Mouse (Mus musculus): ENCODE measurements around the gene Atf1. TPM values are rescaled to one million over a fixed set of nuclear protein-coding genes. Genes with fewer than 3 reads are reported as not detected.
A peak's percentile ranks its signal among the peaks of the same experiment; 100 is the strongest.

Gene Atf1
- polyA plus RNA-seq, 1 experiment from 2014 or later: 54.4 TPM

DNA sequence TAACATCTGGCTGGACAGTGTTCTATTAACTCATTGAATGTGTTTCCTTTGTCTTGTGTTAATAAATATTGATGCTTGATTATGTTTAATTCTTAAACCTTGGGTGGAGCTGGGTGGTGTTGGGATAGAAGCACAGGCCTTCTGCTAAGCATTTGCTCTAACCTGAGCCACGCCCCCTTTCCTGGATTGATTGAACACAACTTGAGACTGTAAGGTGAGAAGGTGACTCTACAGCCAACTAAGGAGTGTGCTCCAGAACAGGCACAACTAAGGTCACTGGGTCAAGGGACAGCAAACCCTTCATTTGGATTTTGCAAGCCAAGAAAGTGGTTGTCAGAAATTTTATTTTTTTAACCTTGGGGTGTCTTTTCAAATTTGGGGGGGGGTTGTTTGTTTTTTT lies 8.2 kb upstream of the Atf1 start:
- Histone ChIP-seq H3K9ac (no peak overlapping the region), H3K4me2 (no peak overlapping the region), H3K9me3 (no peaks in the 10 kb centered on the region), H3K36me3 (peaks cover 22% of the 10 kb centered on the region), H3K27me3 (no peaks in the 10 kb centered on the region), H3K4me3 (no peak overlapping the region), H3K4me1 (no peaks in the 10 kb centered on the region), H3K27ac (no peak overlapping the region)
- ATAC-seq (ENCODE audit: borderline replicate concordance, extremely low read depth, low FRiP score, low TSS enrichment): no peak
- WGBS: 60% methylated on average over 1 of the region's 1 CpGs

DNA sequence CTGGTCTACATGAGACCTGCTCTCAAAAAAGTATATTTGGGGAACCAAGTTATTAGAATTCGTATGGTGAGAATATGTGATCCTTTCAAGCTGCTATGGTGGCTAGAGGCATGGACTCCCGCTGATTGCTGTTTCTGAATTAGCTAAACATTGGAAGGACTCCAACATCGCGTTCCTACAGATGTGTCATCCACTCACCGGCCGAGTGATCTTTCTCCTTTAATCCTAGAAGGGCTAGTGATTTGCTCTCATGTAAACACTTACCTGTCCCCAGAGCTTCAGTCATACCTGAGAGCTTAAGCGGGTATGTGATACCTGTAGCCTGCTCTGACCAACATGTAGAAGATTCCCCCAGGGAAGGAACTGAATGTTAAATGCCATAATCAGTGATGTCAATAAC lies 6.7 kb upstream of the Atf1 start:
- no peaks in the 10 kb centered on the region for H3K9me3 ChIP-seq
- 47% methylated on average over 7 of the region's 7 CpGs for WGBS
- no peak overlapping the region for H3K27ac ChIP-seq
- H3K27me3 ChIP-seq: no peaks in the 10 kb centered on the region
- H3K4me3 ChIP-seq: no peak overlapping the region
- no peak overlapping the region for H3K9ac ChIP-seq
- no peaks in the 10 kb centered on the region for H3K4me1 ChIP-seq
- ATAC-seq (ENCODE audit: borderline replicate concordance, extremely low read depth, low FRiP score, low TSS enrichment): no peak
- no peak overlapping the region for H3K4me2 ChIP-seq
- H3K36me3 ChIP-seq: peaks cover 10% of the 10 kb centered on the region

DNA sequence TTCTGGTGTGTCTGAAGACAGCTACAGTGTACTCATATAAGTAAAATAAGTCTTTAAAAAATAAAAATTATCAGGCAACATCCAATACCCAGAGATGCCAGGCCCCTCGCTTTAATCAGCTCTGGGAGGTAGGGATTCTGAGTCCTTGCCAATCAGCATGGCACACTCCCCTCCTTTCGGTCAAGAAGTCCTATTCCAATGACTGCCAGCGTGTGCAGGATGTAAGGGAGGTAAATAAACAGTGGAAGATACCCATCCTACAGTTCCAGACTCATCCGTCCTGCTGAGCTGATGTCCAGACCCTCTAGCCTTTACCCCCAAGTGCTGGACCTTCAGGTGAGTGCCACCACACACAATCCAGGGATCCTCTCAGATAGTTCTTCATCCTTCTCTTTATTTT lies 2.2 kb upstream of the Atf1 start:
- H3K4me1 ChIP-seq: peaks cover 23% of the 10 kb centered on the region
- no peak overlapping the region for H3K9ac ChIP-seq
- no peak overlapping the region for H3K27ac ChIP-seq
- H3K36me3 ChIP-seq: 0 out of 2 replicates have a peak, but pooled peaks cover 2% of the 10 kb centered on the region
- H3K4me2 ChIP-seq: no peak overlapping the region
- no peak for ATAC-seq (ENCODE audit: borderline replicate concordance, extremely low read depth, low FRiP score, low TSS enrichment)
- H3K9me3 ChIP-seq: no peaks in the 10 kb centered on the region
- 88% methylated on average over 4 of the region's 4 CpGs for WGBS
- no peak overlapping the region for H3K4me3 ChIP-seq
- H3K27me3 ChIP-seq: no peaks in the 10 kb centered on the region

DNA sequence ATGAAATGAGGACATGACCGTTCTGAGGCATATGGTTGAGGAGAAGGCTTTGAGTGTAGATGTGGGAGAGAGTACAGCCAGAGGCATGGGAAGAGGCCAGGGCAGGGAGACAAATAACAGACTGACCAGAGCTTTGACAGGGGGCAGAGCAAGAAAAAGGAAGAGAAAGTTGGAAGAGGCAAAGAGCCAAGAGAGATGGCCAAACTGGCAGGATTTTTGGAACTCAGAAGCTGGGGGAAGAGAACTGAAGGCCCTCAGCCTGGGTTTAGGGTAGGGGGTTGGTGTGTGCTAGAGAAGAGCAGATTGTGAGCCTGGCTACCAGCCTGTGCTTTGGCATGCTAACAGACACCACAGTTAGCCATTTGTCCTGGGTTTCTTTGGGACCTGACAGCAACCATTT lies 1.7 kb upstream of the Atf1 start:
- 0 out of 2 replicates have a peak, but pooled peaks cover 2% of the 10 kb centered on the region for H3K36me3 ChIP-seq
- H3K4me1 ChIP-seq: peaks cover 23% of the 10 kb centered on the region
- H3K27me3 ChIP-seq: no peaks in the 10 kb centered on the region
- H3K4me2 ChIP-seq: no peak overlapping the region
- WGBS: 81% methylated on average over 1 of the region's 1 CpGs
- H3K27ac ChIP-seq: no peak overlapping the region
- no peak overlapping the region for H3K4me3 ChIP-seq
- H3K9ac ChIP-seq: no peak overlapping the region
- ATAC-seq (ENCODE audit: borderline replicate concordance, extremely low read depth, low FRiP score, low TSS enrichment): no peak
- H3K9me3 ChIP-seq: no peaks in the 10 kb centered on the region

DNA sequence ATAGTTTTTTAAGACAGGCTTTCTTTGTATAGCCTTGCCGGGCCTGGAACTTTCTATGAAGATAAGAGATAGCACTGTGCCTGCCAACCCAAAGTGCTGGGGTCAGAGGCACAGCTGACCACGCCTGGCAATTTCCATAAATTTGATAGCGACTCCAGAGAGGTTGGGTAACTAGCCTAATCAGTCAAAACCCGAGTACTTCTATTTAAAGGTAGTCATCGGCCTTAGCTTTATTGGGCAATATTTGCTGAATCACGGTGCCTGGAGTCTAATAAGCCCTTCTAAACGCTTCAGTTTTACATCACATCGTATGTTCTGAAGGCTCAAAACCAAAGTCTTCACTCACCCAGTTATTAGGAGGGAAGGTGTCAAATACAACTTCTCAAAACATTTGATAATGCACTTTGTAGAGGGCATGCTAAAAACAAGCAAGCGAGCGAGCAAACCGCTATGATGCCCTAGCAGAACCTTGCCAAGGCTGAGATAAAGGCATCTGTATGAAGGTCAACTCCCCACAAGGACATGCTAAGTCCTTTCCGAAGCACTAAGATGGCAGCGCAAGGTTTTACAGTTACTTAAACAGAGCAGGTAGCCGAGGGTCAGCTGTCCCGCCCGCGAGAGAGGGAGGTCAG lies 472 bp upstream of the Atf1 start:
- H3K36me3 ChIP-seq: 0 out of 2 replicates have a peak, but pooled peaks cover 2% of the 10 kb centered on the region
- peak overlapping the region; percentile 100 for H3K27ac ChIP-seq
- ATAC-seq (ENCODE audit: borderline replicate concordance, extremely low read depth, low FRiP score, low TSS enrichment): peak; percentile 47
- H3K27me3 ChIP-seq: no peaks in the 10 kb centered on the region
- 1% methylated on average over 17 of the region's 17 CpGs for WGBS
- H3K9me3 ChIP-seq: no peaks in the 10 kb centered on the region
- peaks cover 23% of the 10 kb centered on the region for H3K4me1 ChIP-seq
- peak overlapping the region; percentile 86 for H3K4me3 ChIP-seq
- peak overlapping the region; percentile 63 for H3K4me2 ChIP-seq
- H3K9ac ChIP-seq: peak overlapping the region; percentile 97

DNA sequence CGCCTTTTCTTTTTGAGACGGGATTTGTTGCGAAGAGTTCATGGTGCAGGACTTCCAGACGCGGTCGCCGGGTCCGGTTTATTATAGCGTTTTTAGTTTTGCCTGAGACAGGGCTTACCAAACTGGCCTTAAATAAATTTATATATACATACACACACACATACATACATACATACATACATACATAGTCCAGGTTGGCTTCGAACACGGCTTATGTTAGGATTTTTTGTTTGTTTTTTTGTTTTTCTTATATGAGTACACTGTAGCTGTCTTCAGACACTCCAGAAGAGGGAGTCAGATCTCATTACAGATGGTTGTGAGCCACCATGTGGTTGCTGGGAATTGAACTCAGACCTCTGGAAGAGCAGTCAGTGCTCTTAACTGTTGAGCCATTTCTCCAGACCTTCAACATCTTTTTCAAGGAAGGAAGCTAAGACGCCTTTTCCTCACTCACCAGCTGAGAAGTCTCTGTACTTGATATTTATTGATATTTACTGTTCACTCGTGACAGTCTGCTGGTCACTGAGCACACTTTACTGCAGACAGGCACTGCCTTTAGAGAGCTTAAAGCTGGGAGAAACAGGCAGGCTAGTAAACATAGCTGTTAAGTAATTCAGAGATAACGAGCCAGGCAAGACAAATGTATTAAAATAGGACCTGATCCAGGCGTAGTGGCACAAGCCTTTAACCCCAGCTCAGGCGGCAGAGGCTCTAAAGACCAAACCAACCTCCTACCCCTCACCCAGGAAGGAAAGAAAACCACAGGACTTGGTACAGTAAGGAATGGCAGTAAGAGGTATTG lies 1.1 kb downstream of the Atf1 start:
- 6% methylated on average over 16 of the region's 16 CpGs for WGBS
- H3K9ac ChIP-seq: peak overlapping the region; percentile 97
- peak overlapping the region; percentile 86 for H3K4me3 ChIP-seq
- peak overlapping the region; percentile 100 for H3K27ac ChIP-seq
- ATAC-seq (ENCODE audit: borderline replicate concordance, extremely low read depth, low FRiP score, low TSS enrichment): no peak
- H3K4me2 ChIP-seq: peak overlapping the region; percentile 63
- H3K36me3 ChIP-seq: peaks cover 14% of the 10 kb centered on the region
- H3K27me3 ChIP-seq: no peaks in the 10 kb centered on the region
- peaks cover 23% of the 10 kb centered on the region for H3K4me1 ChIP-seq
- no peaks in the 10 kb centered on the region for H3K9me3 ChIP-seq

DNA sequence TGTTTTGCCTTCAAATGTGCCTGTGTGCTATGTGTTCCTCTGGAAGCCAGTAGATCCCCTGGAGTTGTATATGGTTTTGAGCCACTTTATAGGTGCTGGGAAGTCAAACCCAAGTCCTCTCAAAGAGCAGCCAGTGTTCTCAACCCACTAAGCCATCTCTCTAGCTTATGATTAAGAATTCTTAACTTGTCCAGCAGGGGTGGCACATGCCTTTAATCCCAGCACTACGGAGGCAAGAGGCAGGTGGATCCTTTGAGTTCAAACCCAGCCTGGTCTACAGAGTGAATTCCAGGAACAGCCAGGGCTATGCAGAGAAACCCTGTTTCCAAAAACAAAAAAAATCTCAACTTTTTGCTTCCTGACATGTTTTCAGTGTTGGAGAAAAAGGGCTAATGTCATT lies 3.0 kb downstream of the Atf1 start:
- peaks cover 23% of the 10 kb centered on the region for H3K4me1 ChIP-seq
- no peak overlapping the region for H3K4me3 ChIP-seq
- peaks cover 25% of the 10 kb centered on the region for H3K36me3 ChIP-seq
- H3K27ac ChIP-seq: no peak overlapping the region
- no peaks in the 10 kb centered on the region for H3K27me3 ChIP-seq
- H3K9ac ChIP-seq: no peak overlapping the region
- no peaks in the 10 kb centered on the region for H3K9me3 ChIP-seq
- no peak overlapping the region for H3K4me2 ChIP-seq
- WGBS: 66% methylated on average over 1 of the region's 1 CpGs
- ATAC-seq (ENCODE audit: borderline replicate concordance, extremely low read depth, low FRiP score, low TSS enrichment): no peak

DNA sequence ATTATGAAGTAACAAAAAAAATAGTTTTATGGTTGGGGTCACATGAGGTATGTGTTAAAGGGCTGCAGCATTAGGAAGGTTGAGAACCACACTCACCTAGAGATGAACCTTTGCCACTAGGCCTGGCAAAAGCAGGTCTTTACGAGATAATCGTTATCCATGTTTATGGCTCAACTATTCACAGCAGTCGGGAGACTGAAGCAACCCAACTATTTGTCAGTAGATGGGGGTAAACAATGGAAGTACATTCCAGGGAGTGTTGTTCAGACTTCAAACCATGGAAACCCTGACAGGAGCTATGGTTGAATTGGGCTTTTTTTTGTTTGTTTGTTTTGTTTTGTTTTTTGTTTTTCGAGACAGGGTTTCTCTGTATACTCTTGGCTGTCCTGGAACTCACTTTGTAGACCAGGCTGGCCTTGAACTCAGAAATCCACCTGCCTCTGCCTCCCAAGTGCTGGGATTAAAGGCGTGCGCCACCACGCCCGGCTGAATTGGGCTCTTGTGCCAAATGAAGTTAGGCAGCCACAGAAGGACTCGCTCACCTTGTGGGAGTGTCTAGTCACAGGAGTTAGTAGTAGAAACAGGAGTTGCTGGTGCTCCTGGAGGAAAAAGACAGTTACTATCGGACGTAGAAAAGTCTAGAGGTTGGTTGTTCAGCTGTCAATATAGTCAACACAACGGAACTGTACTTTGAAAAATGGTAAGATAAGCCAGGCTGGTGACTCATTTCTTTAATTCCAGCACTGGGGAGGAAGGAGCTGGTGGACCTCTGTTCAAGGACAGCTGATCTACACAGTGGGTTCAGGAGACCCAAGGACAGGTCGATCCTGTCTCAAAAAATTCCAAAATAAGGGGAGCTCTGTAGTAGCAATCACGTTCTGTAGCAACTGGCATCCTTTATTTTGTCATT lies 4.3 kb downstream of the Atf1 start:
- H3K4me3 ChIP-seq: no peak overlapping the region
- H3K27ac ChIP-seq: no peak overlapping the region
- H3K9ac ChIP-seq: no peak overlapping the region
- H3K4me1 ChIP-seq: peaks cover 15% of the 10 kb centered on the region
- H3K9me3 ChIP-seq: no peaks in the 10 kb centered on the region
- 87% methylated on average over 14 of the region's 14 CpGs for WGBS
- H3K36me3 ChIP-seq: peaks cover 33% of the 10 kb centered on the region
- no peaks in the 10 kb centered on the region for H3K27me3 ChIP-seq
- no peak for ATAC-seq (ENCODE audit: borderline replicate concordance, extremely low read depth, low FRiP score, low TSS enrichment)
- H3K4me2 ChIP-seq: no peak overlapping the region

DNA sequence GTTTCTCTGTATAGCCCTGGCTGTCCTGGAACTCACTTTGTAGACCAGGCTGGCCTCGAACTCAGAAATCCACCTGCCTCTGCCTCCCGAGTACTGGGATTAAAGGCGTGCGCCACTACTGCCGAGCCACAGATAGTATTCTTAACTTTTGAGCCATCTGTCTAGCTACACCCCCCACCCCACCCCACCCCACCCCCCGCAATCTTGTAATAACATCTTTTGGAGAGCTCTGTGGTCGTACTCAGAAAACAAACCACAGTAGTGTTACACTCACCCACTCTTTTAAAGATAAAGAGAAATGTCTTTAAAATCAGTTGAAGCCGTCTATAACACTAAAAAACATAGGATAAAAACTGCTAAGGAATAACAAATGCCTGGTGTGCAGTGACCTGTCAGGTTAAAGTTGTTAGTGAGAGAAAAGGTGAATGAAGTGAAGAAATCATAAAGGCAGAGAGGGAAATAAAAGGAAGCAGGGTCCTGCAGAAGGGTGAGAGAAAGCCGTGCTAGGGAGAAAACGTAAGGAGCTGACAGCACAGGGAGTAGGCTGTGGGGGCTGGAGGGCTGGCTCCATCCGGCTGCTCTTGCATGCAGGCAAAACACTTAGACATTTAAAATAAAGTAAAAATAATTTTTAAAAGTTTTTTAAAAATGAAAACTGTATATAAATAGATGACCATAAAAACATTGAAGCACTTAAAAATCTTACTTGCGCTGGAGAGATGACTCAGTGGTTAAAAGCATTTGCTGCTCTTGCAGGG lies 7.8 kb downstream of the Atf1 start:
- WGBS: 88% methylated on average over 12 of the region's 12 CpGs

DNA sequence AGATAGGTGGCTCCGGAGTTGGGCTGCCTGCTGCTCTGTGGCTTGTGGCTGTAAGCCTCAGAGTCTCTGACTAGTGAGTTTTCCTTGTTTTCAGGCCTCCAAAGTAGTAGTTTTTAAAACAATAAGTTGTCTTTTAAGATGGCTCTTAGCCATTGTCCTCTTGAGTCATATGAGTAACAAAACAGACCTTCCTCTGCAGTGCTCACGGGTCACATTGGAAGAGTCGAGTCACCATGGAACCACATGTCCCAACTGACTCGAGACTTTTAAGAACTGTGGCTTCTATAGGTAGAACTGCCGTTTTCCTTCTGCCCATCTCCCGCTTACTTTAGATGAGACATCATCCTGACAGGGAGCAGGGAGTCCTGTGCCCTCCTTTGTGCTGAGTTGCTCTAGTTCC lies 9.3 kb downstream of the Atf1 start:
- no peak for ATAC-seq (ENCODE audit: borderline replicate concordance, extremely low read depth, low FRiP score, low TSS enrichment)
- no peak overlapping the region for H3K9ac ChIP-seq
- H3K36me3 ChIP-seq: peaks cover 58% of the 10 kb centered on the region
- 84% methylated on average over 6 of the region's 6 CpGs for WGBS
- no peaks in the 10 kb centered on the region for H3K4me1 ChIP-seq
- no peaks in the 10 kb centered on the region for H3K9me3 ChIP-seq
- H3K4me3 ChIP-seq: no peak overlapping the region
- no peaks in the 10 kb centered on the region for H3K27me3 ChIP-seq
- no peak overlapping the region for H3K4me2 ChIP-seq
- no peak overlapping the region for H3K27ac ChIP-seq

More for the DNA sequence above, 7.8 kb downstream of the Atf1 start:
- Histone ChIP-seq H3K9ac (no peak overlapping the region), H3K4me1 (no peaks in the 10 kb centered on the region), H3K36me3 (peaks cover 45% of the 10 kb centered on the region), H3K27me3 (no peaks in the 10 kb centered on the region), H3K4me2 (no peak overlapping the region), H3K9me3 (no peaks in the 10 kb centered on the region), H3K27ac (no peak overlapping the region), H3K4me3 (no peak overlapping the region)
- no peak for ATAC-seq (ENCODE audit: borderline replicate concordance, extremely low read depth, low FRiP score, low TSS enrichment)

DNA sequence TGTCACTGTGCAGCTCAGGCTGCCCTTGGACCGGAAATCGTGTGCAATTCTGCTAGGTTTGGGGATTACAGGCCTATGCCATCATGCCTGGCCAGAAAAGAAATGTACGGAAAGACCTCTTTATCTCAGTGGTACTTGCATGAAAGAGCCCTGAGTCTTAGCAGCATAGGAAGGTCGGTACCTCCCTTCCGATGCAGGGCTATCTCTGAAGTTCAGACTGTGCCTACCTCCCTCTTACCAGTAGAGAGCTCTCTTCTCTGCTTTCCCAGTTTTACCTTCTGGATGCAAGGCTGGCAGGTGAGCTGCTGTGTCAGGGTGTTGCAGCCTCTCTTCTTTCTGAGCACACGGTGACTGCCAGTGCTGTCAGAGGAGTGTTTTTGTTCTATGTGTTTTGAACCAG lies 14.2 kb downstream of the Atf1 start:
- WGBS: 91% methylated on average over 6 of the region's 6 CpGs
- Histone ChIP-seq H3K9ac (no peak overlapping the region), H3K36me3 (peaks cover 63% of the 10 kb centered on the region), H3K27ac (no peak overlapping the region), H3K4me3 (no peak overlapping the region), H3K4me2 (no peak overlapping the region), H3K9me3 (no peaks in the 10 kb centered on the region), H3K4me1 (no peaks in the 10 kb centered on the region), H3K27me3 (no peaks in the 10 kb centered on the region)
- no peak for ATAC-seq (ENCODE audit: borderline replicate concordance, extremely low read depth, low FRiP score, low TSS enrichment)

All from lung, embryonic 15.5 days (tissue).